Mouse (Mus musculus) gastrocnemius, adult 2 months (tissue): ENCODE results near the gene Tbca. TPM values are rescaled to one million over a fixed set of nuclear protein-coding genes. Genes with fewer than 3 reads are reported as not detected.

Source experiments
- DNase-seq: peaks from one replicate; pipeline ENCODE4 v3.0.0; 2022
- H3K27ac ChIP-seq: fragments of 200-600 bp; 2 replicates; pipeline ENCODE4 v1.8.1; 2022; ENCODE audit warnings: mild to moderate bottlenecking
- H3K4me3 ChIP-seq: fragments of 200-600 bp; 2 replicates; pipeline ENCODE4 v1.8.1; 2022; ENCODE audit warnings: mild to moderate bottlenecking, moderate library complexity
- CTCF ChIP-seq: fragments of 200-600 bp; IDR thresholded peaks from 2 replicates; pipeline ENCODE4 v1.8.1; 2022; ENCODE audit warnings: antibody characterized with exemption, mild to moderate bottlenecking, moderate library complexity
- intact Hi-C: fragments of 180-260 bp; cut with DNase I; formaldehyde crosslinking; loops from one replicate; pipeline ENCODE4 v1.15.1; 2025
- long read RNA-seq, 2 experiments: library from polyadenylated mRNA; stranded (forward); transcript quantifications; one replicate each; pipeline ENCODE4 v2.0.0; 2021
- total RNA-seq, 2 experiments: library from RNA; stranded (reverse); gene quantifications; 2 replicates each; pipeline ENCODE4 v1.2.3; 2021

The Tbca gene
- total RNA-seq = 10 to 100 TPM; 50.9 to 79.1 TPM
- long read RNA-seq, experiment 1, transcript Tbca-201 (4 exons, 559 nt) = major isoform, 35 of 38 reads
- long read RNA-seq, experiment 1, partial matches to known transcripts = 0 of 38 reads
- long read RNA-seq, experiment 1, other reads (novel, unspliced or antisense) = 2 of 38 reads
- long read RNA-seq, experiment 2, transcript Tbca-201 (4 exons, 559 nt) = major isoform, 33 of 34 reads
- long read RNA-seq, experiment 2, partial matches to known transcripts = 0 of 34 reads
- long read RNA-seq, experiment 2, other reads (novel, unspliced or antisense) = 1 of 34 reads

GRCm38 (mm10) chr13:94788771-94789649 lies at the start of gene Tbca:
Gene Tbca, plus strand, starts transcription at chr13:94788910.
- TF ChIP-seq CTCF = no peak
- intact Hi-C loops = loop anchor here (5.0 kb wide), 1 partner anchor 48 kb away; no protein-coding TSS in a partner anchor
- peak; percentile 92 for DNase-seq
- H3K4me3 ChIP-seq = peak within 1 kb of the TSS; percentile 97
- peak within 1 kb of the TSS; percentile 95 for H3K27ac ChIP-seq

GRCm38 (mm10) chr13:94745176-94745575 lies 43.5 kb upstream of the Tbca start:
- intact Hi-C loops = no loop called here
- no peak overlapping the region for H3K4me3 ChIP-seq
- DNase-seq = no peak
- H3K27ac ChIP-seq = no peak overlapping the region
- TF ChIP-seq CTCF = no peak

- no peak overlapping the region for H3K27ac ChIP-seq
- intact Hi-C loops = no loop called here
- no peak overlapping the region for H3K4me3 ChIP-seq
- TF ChIP-seq CTCF = no peak
- no peak for DNase-seq
Observed at GRCm38 (mm10) chr13:94765852-94766251, 22.9 kb upstream of the Tbca start.

GRCm38 (mm10) chr13:94768460-94769154 lies 20.1 kb upstream of the Tbca start:
- no peak for DNase-seq
- no peak for TF ChIP-seq CTCF
- Histone ChIP-seq H3K4me3 (no peak overlapping the region), H3K27ac (no peak overlapping the region)
- intact Hi-C loops = no loop called here

GRCm38 (mm10) chr13:94769155-94769470 lies 19.6 kb upstream of the Tbca start:
- no peak for TF ChIP-seq CTCF
- H3K4me3 ChIP-seq = no peak overlapping the region
- no peak for DNase-seq
- H3K27ac ChIP-seq = no peak overlapping the region
- intact Hi-C loops = no loop called here

GRCm38 (mm10) chr13:94786866-94787265 lies 1.8 kb upstream of the Tbca start:
- no peak for TF ChIP-seq CTCF
- intact Hi-C loops = loop anchor here (5.0 kb wide), 1 partner anchor 50 kb away; no protein-coding TSS in a partner anchor
- DNase-seq = no peak
- Histone ChIP-seq H3K27ac (no peak overlapping the region), H3K4me3 (no peak overlapping the region)

GRCm38 (mm10) chr13:94794689-94795088 lies 6.0 kb downstream of the Tbca start:
- TF ChIP-seq CTCF = no peak
- Histone ChIP-seq H3K4me3 (no peak overlapping the region), H3K27ac (no peak overlapping the region; the same call in 1 of the 2 replicates)
- intact Hi-C loops = no loop called here
- DNase-seq = no peak

GRCm38 (mm10) chr13:94803480-94804057 lies 14.9 kb downstream of the Tbca start:
- no peak for DNase-seq
- TF ChIP-seq CTCF = no peak
- Histone ChIP-seq H3K27ac (no peak overlapping the region), H3K4me3 (no peak overlapping the region)
- intact Hi-C loops = loop anchor here (2.0 kb wide), 1 partner anchor 13 kb away; no protein-coding TSS in a partner anchor

GRCm38 (mm10) chr13:94806315-94807179 lies 17.8 kb downstream of the Tbca start:
- DNase-seq = no peak
- Histone ChIP-seq H3K4me3 (no peak overlapping the region), H3K27ac (no peak overlapping the region)
- no peak for TF ChIP-seq CTCF
- intact Hi-C loops = no loop called here

GRCm38 (mm10) chr13:94808596-94808995 lies 19.9 kb downstream of the Tbca start:
- intact Hi-C loops = no loop called here
- no peak overlapping the region for H3K4me3 ChIP-seq
- no peak overlapping the region for H3K27ac ChIP-seq
- TF ChIP-seq CTCF = no peak
- DNase-seq = no peak

GRCm38 (mm10) chr13:94809724-94810123 lies 21.0 kb downstream of the Tbca start:
- intact Hi-C loops = no loop called here
- Histone ChIP-seq H3K27ac (no peak overlapping the region), H3K4me3 (no peak overlapping the region)
- no peak for DNase-seq
- TF ChIP-seq CTCF = peak; percentile 15; the same call in 1 of the 2 replicates
